Mouse (Mus musculus) layer of hippocampus, adult 2 months (tissue): ENCODE data around the gene Slco2a1. TPM values are rescaled to one million over a fixed set of nuclear protein-coding genes. Genes with fewer than 3 reads are reported as not detected.
"Not testable (repeated sequence)": the region's sequence is repeated elsewhere in the genome, so short reads cannot be mapped to it uniquely, and the experiment has no call there.

Source experiments
- DNase-seq, 2 experiments: peaks; one replicate each; pipeline ENCODE4 v3.0.0; 2022; ENCODE audit warnings: low spot score in 2 of 2
- H3K27ac ChIP-seq: fragments of 200-600 bp; 2 replicates; pipeline ENCODE4 v1.8.1; 2022
- H3K4me3 ChIP-seq: fragments of 200-600 bp; 2 replicates; pipeline ENCODE4 v1.8.1; 2022; ENCODE audit warnings: mild to moderate bottlenecking
- CTCF ChIP-seq: fragments of 200-600 bp; conservative IDR thresholded peaks from 2 replicates; pipeline ENCODE4 v1.8.1; 2022; ENCODE audit warnings: antibody characterized with exemption, mild to moderate bottlenecking, moderate library complexity
- total RNA-seq, 2 experiments: library from RNA; stranded (reverse); gene quantifications; 2 replicates each; pipeline ENCODE4 v1.2.3; 2021

Gene Slco2a1
- total RNA-seq, 2 experiments from 2014 or later = 2.0 to 3.2 TPM

- DNase-seq = no peak
Observed at GRCm38 (mm10) chr9:103083405-103083804, 94.9 kb downstream of the Slco2a1 start.

GRCm38 (mm10) chr9:103086736-103087135, 98.2 kb downstream of the Slco2a1 start:
- DNase-seq = no peak
- no peak for TF ChIP-seq CTCF
- Histone ChIP-seq H3K4me3 (no peak overlapping the region), H3K27ac (no peak overlapping the region)

More at GRCm38 (mm10) chr9:103083405-103083804, 94.9 kb downstream of the Slco2a1 start:
- no peak for TF ChIP-seq CTCF
- Histone ChIP-seq H3K27ac (no peak overlapping the region), H3K4me3 (no peak overlapping the region)

GRCm38 (mm10) chr9:103087301-103087700, 98.8 kb downstream of the Slco2a1 start:
- TF ChIP-seq CTCF = no peak
- DNase-seq = no peak
- no peak overlapping the region; the same call in 1 of the 2 replicates for H3K27ac ChIP-seq
- no peak overlapping the region for H3K4me3 ChIP-seq

- Histone ChIP-seq H3K4me3 (no peak overlapping the region), H3K27ac (no peak overlapping the region)
- no peak for DNase-seq
- TF ChIP-seq CTCF = no peak
Observed at GRCm38 (mm10) chr9:103088661-103089060, 100.1 kb downstream of the Slco2a1 start.

GRCm38 (mm10) chr9:103090116-103090875, 101.8 kb downstream of the Slco2a1 start:
- DNase-seq = no peak
- no peak for TF ChIP-seq CTCF
- Histone ChIP-seq H3K4me3 (no peak overlapping the region), H3K27ac (0 out of 2 replicates have a peak overlapping the region, but pooled peaks have one; percentile 25)

GRCm38 (mm10) chr9:103091039-103091883, 102.7 kb downstream of the Slco2a1 start:
- Histone ChIP-seq H3K4me3 (no peak overlapping the region), H3K27ac (0 out of 2 replicates have a peak overlapping the region, but pooled peaks have one; percentile 25)
- no peak for DNase-seq
- no peak for TF ChIP-seq CTCF

GRCm38 (mm10) chr9:103092248-103092647, 103.7 kb downstream of the Slco2a1 start:
- peak overlapping the region; percentile 29; the same call in 1 of the 2 replicates for H3K27ac ChIP-seq

GRCm38 (mm10) chr9:103093681-103094080, 105.2 kb downstream of the Slco2a1 start:
- H3K27ac ChIP-seq = no peak overlapping the region
- H3K4me3 ChIP-seq = no peak overlapping the region
- no peak for TF ChIP-seq CTCF
- DNase-seq = no peak

More at GRCm38 (mm10) chr9:103092248-103092647, 103.7 kb downstream of the Slco2a1 start:
- TF ChIP-seq CTCF = peak; percentile 98
- DNase-seq = peak; percentile 60 to 76
- H3K4me3 ChIP-seq = peak overlapping the region; percentile 60

GRCm38 (mm10) chr9:103108341-103108798, 119.9 kb downstream of the Slco2a1 start:
- not testable (repeated sequence) for DNase-seq, H3K4me3 ChIP-seq
- peak overlapping the region; percentile 62; the same call in 1 of the 2 replicates for H3K27ac ChIP-seq

GRCm38 (mm10) chr9:103108943-103109670, 120.6 kb downstream of the Slco2a1 start:
- H3K27ac ChIP-seq = peak overlapping the region; percentile 69
- DNase-seq = no peak
- no peak for TF ChIP-seq CTCF
- peak overlapping the region; percentile 34 for H3K4me3 ChIP-seq

GRCm38 (mm10) chr9:103109911-103110310, 121.4 kb downstream of the Slco2a1 start:
- DNase-seq = no peak
- no peak for TF ChIP-seq CTCF
- Histone ChIP-seq H3K27ac (no peak overlapping the region), H3K4me3 (no peak overlapping the region)

GRCm38 (mm10) chr9:103110727-103111501, 122.4 kb downstream of the Slco2a1 start:
- peak overlapping the region; percentile 95 for H3K27ac ChIP-seq
- DNase-seq = no peak
- peak overlapping the region; percentile 86 for H3K4me3 ChIP-seq
- no peak for TF ChIP-seq CTCF
